Mouse (Mus musculus) liver, embryonic 14.5 days (tissue): ENCODE data around the gene Six6. TPM values are rescaled to one million over a fixed set of nuclear protein-coding genes. Genes with fewer than 3 reads are reported as not detected.

Experiments
- ATAC-seq: fragments of 200-750 bp; cut with Nextera tagmentation; 2 replicates; pipeline ENCODE4 v1.8.0; 2017; ENCODE audit warnings: moderate number of reproducible peaks, mild to moderate bottlenecking, moderate library complexity; ENCODE audit not compliant: insufficient read depth
- DNase-seq, 3 experiments: peaks; one replicate each; pipeline ENCODE4 v3.0.0-alpha.2; 2012 to 2013; ENCODE audit warnings: low read depth in 3 of 3, low spot score in 3 of 3
- H3K27ac ChIP-seq: fragments of 300-500 bp; sonication (generic); 2 replicates; pipeline ENCODE4 v1.5.1; 2014; ENCODE audit warnings: moderate library complexity, mild to moderate bottlenecking, control low read depth, inconsistent platforms
- H3K27me3 ChIP-seq: fragments of 300-500 bp; sonication (generic); 2 replicates; pipeline ENCODE4 v1.6.1; 2014; ENCODE audit warnings: mild to moderate bottlenecking, low read length, moderate library complexity; ENCODE audit not compliant: control insufficient read depth, insufficient read depth
- H3K36me3 ChIP-seq: fragments of 300-500 bp; sonication (generic); replicated peaks from 2 replicates; pipeline ENCODE4 v1.6.1; 2014; ENCODE audit warnings: low read depth; ENCODE audit not compliant: control insufficient read depth, insufficient read depth
- H3K4me1 ChIP-seq, 2 experiments: fragments of 200-500 bp in 1 of 2; fragments of 300-500 bp in 1 of 2; sonication (generic) in 1 of 2; replicated peaks; 2 replicates each; pipeline ENCODE4 v1.6.1; 2012 to 2014; ENCODE audit warnings: antibody characterized with exemption in 1 of 2, inconsistent platforms in 1 of 2, low read length in 1 of 2; ENCODE audit not compliant: control insufficient read depth in 2 of 2, insufficient read depth in 2 of 2
- H3K4me2 ChIP-seq: fragments of 300-500 bp; sonication (generic); 2 replicates; pipeline ENCODE4 v1.6.1; 2014; ENCODE audit warnings: low read depth, mild to moderate bottlenecking, control low read depth, moderate library complexity
- H3K4me3 ChIP-seq, 2 experiments: fragments of 200-500 bp in 1 of 2; fragments of 300-500 bp in 1 of 2; sonication (generic) in 1 of 2; 2 replicates each; pipeline ENCODE4 v1.5.1; 2012 to 2014; ENCODE audit warnings: low read depth in 2 of 2, low read length in 2 of 2, mild to moderate bottlenecking in 2 of 2, control low read depth in 1 of 2, inconsistent platforms in 1 of 2, moderate library complexity in 1 of 2; ENCODE audit not compliant: insufficient read depth in 1 of 2
- H3K9ac ChIP-seq: fragments of 300-500 bp; sonication (generic); replicated peaks from 2 replicates; pipeline ENCODE4 v1.6.1; 2014; ENCODE audit warnings: mild to moderate bottlenecking, control low read depth, moderate library complexity
- H3K9me3 ChIP-seq: fragments of 300-500 bp; sonication (generic); 2 replicates; pipeline ENCODE4 v1.6.1; 2016; ENCODE audit warnings: low read length, mixed read lengths; ENCODE audit not compliant: control insufficient read depth
- CTCF ChIP-seq: IDR thresholded peaks from 2 replicates; pipeline ENCODE4 v1.5.1; 2016; ENCODE audit warnings: antibody characterized with exemption, low read depth, control low read depth
- EP300 ChIP-seq: IDR thresholded peaks from 2 replicates; pipeline ENCODE4 v1.6.1; 2016; ENCODE audit warnings: antibody characterized with exemption, low read depth
- WGBS: fragments of 180-500 bp; shearing (Covaris S2); extraction: QIAGEN DNeasy Blood & Tissue Kit; methylation state at CpG from one replicate; pipeline ENCODE4 v1.1.7; 2014; ENCODE audit not compliant: insufficient replicate concordance; 5-methylcytosine and 5-hydroxymethylcytosine counted together
- polyA plus RNA-seq, 2 experiments: library from polyadenylated mRNA; depleted of rRNA in 1 of 2; stranded (reverse) in 1 of 2; unstranded in 1 of 2; fragments of >200 nt; fragmentation: Nextera tagmentation in 1 of 2; extraction: Ambion mirVana in 1 of 2; gene quantifications; 2 replicates each; pipeline versions ENCODE4 v1.2.1 to v1.2.3; 2012 to 2014

The Six6 gene
- polyA plus RNA-seq, 2 experiments, result not detected

GRCm38 (mm10) chr12:72973161-72973560 lies 33.5 kb downstream of the Six6 start:
- TF ChIP-seq EP300 (no peak), CTCF (peak; percentile 41)
- DNase-seq (peak in 1 of 3 experiments; percentile 14), ATAC-seq (no peak)
- H3K9ac ChIP-seq, result no peak overlapping the region
- peaks cover 0 to 3% of the 10 kb centered on the region in 2 experiments; a peak in 1 of 4 replicates for H3K4me1 ChIP-seq
- no peak overlapping the region for H3K4me2 ChIP-seq
- H3K36me3 ChIP-seq, result no peaks in the 10 kb centered on the region
- H3K27me3 ChIP-seq, result no peaks in the 10 kb centered on the region
- H3K4me3 ChIP-seq, result no peak overlapping the region
- no peaks in the 10 kb centered on the region for H3K9me3 ChIP-seq
- 4% methylated on average over 6 of the region's 6 CpGs for WGBS
- H3K27ac ChIP-seq, result no peak overlapping the region

- WGBS, result 5% methylated on average over 7 of the region's 7 CpGs
- H3K4me3 ChIP-seq, result no peak overlapping the region
- H3K9ac ChIP-seq, result no peak overlapping the region
- DNase-seq (no peak), ATAC-seq (no peak)
- H3K36me3 ChIP-seq, result no peaks in the 10 kb centered on the region
- H3K9me3 ChIP-seq, result no peaks in the 10 kb centered on the region
- H3K4me2 ChIP-seq, result peak overlapping the region; percentile 46
- TF ChIP-seq CTCF, result no peak
- TF ChIP-seq EP300, result no peak
- H3K27ac ChIP-seq, result no peak overlapping the region
- no peaks in the 10 kb centered on the region for H3K27me3 ChIP-seq
- H3K4me1 ChIP-seq, result peaks cover 0 to 3% of the 10 kb centered on the region in 2 experiments; a peak in 1 of 4 replicates
Measured at GRCm38 (mm10) chr12:72976172-72976571, 36.5 kb downstream of the Six6 start.

- H3K4me2 ChIP-seq, result peak overlapping the region; percentile 46
- H3K4me1 ChIP-seq, result peaks cover 0 to 3% of the 10 kb centered on the region in 2 experiments; a peak in 1 of 4 replicates
- no peak overlapping the region for H3K9ac ChIP-seq
- no peaks in the 10 kb centered on the region for H3K27me3 ChIP-seq
- DNase-seq (peak; percentile 37), ATAC-seq (peak; percentile 59; the same call in 1 of the 2 replicates)
- no peak overlapping the region for H3K27ac ChIP-seq
- no peak for TF ChIP-seq EP300
- peak; percentile 83 for TF ChIP-seq CTCF
- WGBS, result 3% methylated on average over 12 of the region's 12 CpGs
- no peaks in the 10 kb centered on the region for H3K9me3 ChIP-seq
- no peak overlapping the region for H3K4me3 ChIP-seq
- no peaks in the 10 kb centered on the region for H3K36me3 ChIP-seq
Measured at GRCm38 (mm10) chr12:72976718-72977117, 37.0 kb downstream of the Six6 start.

DNA sequence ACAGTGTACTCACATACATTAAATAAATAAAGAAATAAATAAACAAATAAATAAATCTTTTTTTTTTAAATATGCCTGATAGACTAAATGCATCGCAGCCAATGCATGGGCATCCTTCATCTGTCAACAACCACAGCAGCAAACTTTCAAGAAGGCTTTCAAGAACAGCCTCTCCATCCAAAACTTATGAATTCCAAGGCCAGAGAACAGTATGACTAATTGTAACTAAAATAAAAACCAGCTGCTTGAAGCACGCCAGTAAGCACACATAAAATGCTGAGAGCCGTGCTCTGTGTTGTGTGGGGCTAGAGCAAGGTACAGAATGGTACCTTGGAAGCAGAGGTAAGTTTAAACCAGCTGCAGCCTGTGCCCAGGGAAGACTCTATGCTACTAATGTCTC lies 38.2 kb downstream of the Six6 start:
- Histone ChIP-seq H3K4me3 (no peak overlapping the region), H3K36me3 (no peaks in the 10 kb centered on the region), H3K27ac (no peak overlapping the region), H3K27me3 (no peaks in the 10 kb centered on the region), H3K9ac (no peak overlapping the region), H3K4me2 (no peak overlapping the region), H3K9me3 (no peaks in the 10 kb centered on the region), H3K4me1 (peaks cover 0 to 3% of the 10 kb centered on the region in 2 experiments; a peak in 1 of 4 replicates)
- WGBS, result 75% methylated on average over 3 of the region's 3 CpGs
- ATAC-seq (no peak), DNase-seq (no peak)
- TF ChIP-seq CTCF, result no peak
- no peak for TF ChIP-seq EP300

GRCm38 (mm10) chr12:72979236-72979635 lies 39.5 kb downstream of the Six6 start:
- Histone ChIP-seq H3K27ac (no peak overlapping the region), H3K9ac (no peak overlapping the region), H3K9me3 (no peaks in the 10 kb centered on the region), H3K4me1 (peaks cover 0 to 3% of the 10 kb centered on the region in 2 experiments; a peak in 1 of 4 replicates), H3K4me3 (no peak overlapping the region), H3K36me3 (no peaks in the 10 kb centered on the region), H3K4me2 (no peak overlapping the region), H3K27me3 (no peaks in the 10 kb centered on the region)
- no peak for TF ChIP-seq CTCF
- TF ChIP-seq EP300, result peak; percentile 37; the same call in 1 of the 2 replicates
- DNase-seq, result no peak
- 13% methylated on average over 5 of the region's 5 CpGs for WGBS
- ATAC-seq, result peak; percentile 67; the same call in 1 of the 2 replicates
